Mouse (Mus musculus) urinary bladder, postnatal 14 days (tissue): ENCODE results near the gene Tsnax.

ENCODE experiments used
- DNase-seq: peaks from one replicate; pipeline ENCODE4 v3.0.0; 2021; ENCODE audit warnings: low spot score

The Tsnax gene

GRCm38 (mm10) chr8:125012695-125013627 is at the start of gene Tsnax:
Gene Tsnax (plus strand): TSS chr8:125012997.
- peak; percentile 92 for DNase-seq

- no peak for DNase-seq
Measured at GRCm38 (mm10) chr8:124963246-124963645, 49.6 kb upstream of the Tsnax start.

GRCm38 (mm10) chr8:124964966-124965365 is 47.8 kb upstream of the Tsnax start:
- DNase-seq: no peak

- no peak for DNase-seq
Measured at GRCm38 (mm10) chr8:124970312-124970933, 42.4 kb upstream of the Tsnax start.

GRCm38 (mm10) chr8:124973221-124973620 is 39.6 kb upstream of the Tsnax start:
- DNase-seq: no peak

- no peak for DNase-seq
Measured at GRCm38 (mm10) chr8:124974254-124974653, 38.5 kb upstream of the Tsnax start.

- no peak for DNase-seq
Measured at GRCm38 (mm10) chr8:124976211-124976610, 36.6 kb upstream of the Tsnax start.

GRCm38 (mm10) chr8:124978026-124978425 is 34.8 kb upstream of the Tsnax start:
- DNase-seq: no peak

- no peak for DNase-seq
Measured at GRCm38 (mm10) chr8:124980036-124980435, 32.8 kb upstream of the Tsnax start.

GRCm38 (mm10) chr8:124980828-124981227 is 32.0 kb upstream of the Tsnax start:
- no peak for DNase-seq

GRCm38 (mm10) chr8:124990923-124991667 is 21.7 kb upstream of the Tsnax start:
- no peak for DNase-seq

- DNase-seq: peak; percentile 12
Measured at GRCm38 (mm10) chr8:124991668-124991926, 21.2 kb upstream of the Tsnax start.

- DNase-seq: no peak
Measured at GRCm38 (mm10) chr8:124995776-124996175, 17.0 kb upstream of the Tsnax start.

GRCm38 (mm10) chr8:125024085-125024484 is 11.3 kb downstream of the Tsnax start:
- DNase-seq: no peak

- DNase-seq: no peak
Measured at GRCm38 (mm10) chr8:125027211-125027610, 14.4 kb downstream of the Tsnax start.

GRCm38 (mm10) chr8:125028841-125029240 is 16.0 kb downstream of the Tsnax start:
- DNase-seq: no peak

- no peak for DNase-seq
Measured at GRCm38 (mm10) chr8:125031276-125031675, 18.5 kb downstream of the Tsnax start.

- peak; percentile 65 for DNase-seq
Measured at GRCm38 (mm10) chr8:125034669-125035068, 21.9 kb downstream of the Tsnax start.

- no peak for DNase-seq
Measured at GRCm38 (mm10) chr8:125037081-125037480, 24.3 kb downstream of the Tsnax start.

- no peak for DNase-seq
Measured at GRCm38 (mm10) chr8:125038731-125039130, 25.9 kb downstream of the Tsnax start.

GRCm38 (mm10) chr8:125040587-125041375 is 28.0 kb downstream of the Tsnax start:
- no peak for DNase-seq

- DNase-seq: no peak
Measured at GRCm38 (mm10) chr8:125041496-125041895, 28.7 kb downstream of the Tsnax start.
